In genomic region chr2:45158351-45158782, GRCm38 (mm10) we compare ENCODE assay signal across 15 mouse cellular contexts. TPM values are rescaled to one million over a fixed set of nuclear protein-coding genes. Genes with fewer than 3 reads are reported as not detected.
DNase-seq lines count a peak whose midpoint lies in the region; ATAC-seq lines count a peak whose summit lies in the region.
"Had no signal": no experiment of that assay in that cellular context is flagged by ENCODE, and none has a peak within 500 bp of the region (broad histone marks: within the 10 kb centered on the region; RNA-seq: fewer than 3 reads in every experiment).

No protein-coding gene starts in this region.

- no peaks in the 10 kb centered on the region for H3K36me3 ChIP-seq in embryonic facial prominence, embryonic 13.5 days
- H3K36me3 ChIP-seq in embryonic facial prominence, embryonic 10.5 days (replicated peaks), result no peaks in the 10 kb centered on the region
- H3K36me3 ChIP-seq in hindbrain, embryonic 10.5 days, result no peaks in the 10 kb centered on the region
- no peaks in the 10 kb centered on the region for H3K36me3 ChIP-seq in midbrain, embryonic 12.5 days
- H3K36me3 ChIP-seq: G1E; liver, embryonic 13.5 days had no signal

- no peak overlapping the region for H3K4me3 ChIP-seq in embryonic facial prominence, embryonic 13.5 days
- H3K4me3 ChIP-seq in embryonic facial prominence, embryonic 10.5 days, result no peak overlapping the region
- peak overlapping the region; percentile 20 for H3K4me3 ChIP-seq in hindbrain, embryonic 10.5 days
- H3K4me3 ChIP-seq in midbrain, embryonic 12.5 days, result peak overlapping the region; percentile 17; the same call in 1 of the 2 replicates
- H3K4me3 ChIP-seq: liver, embryonic 13.5 days had no signal

- ATAC-seq in embryonic facial prominence, embryonic 13.5 days (ENCODE audit: insufficient number of reproducible peaks, insufficient read depth, low FRiP score, low TSS enrichment, low read depth), result no peak
- peak; percentile 70 for ATAC-seq in midbrain, embryonic 12.5 days (ENCODE audit: low FRiP score, low read depth)

- no peaks in the 10 kb centered on the region for H3K9me3 ChIP-seq in embryonic facial prominence, embryonic 13.5 days
- no peaks in the 10 kb centered on the region for H3K9me3 ChIP-seq in embryonic facial prominence, embryonic 10.5 days
- no peaks in the 10 kb centered on the region for H3K9me3 ChIP-seq in hindbrain, embryonic 10.5 days
- no peaks in the 10 kb centered on the region for H3K9me3 ChIP-seq in midbrain, embryonic 12.5 days
- H3K9me3 ChIP-seq: G1E; liver, embryonic 13.5 days had no signal

- WGBS in embryonic facial prominence, embryonic 13.5 days, result 35% methylated on average over 8 of the region's 8 CpGs
- WGBS in embryonic facial prominence, embryonic 10.5 days, result 25% methylated on average over 8 of the region's 8 CpGs
- WGBS in hindbrain, embryonic 10.5 days, result 13% methylated on average over 8 of the region's 8 CpGs
- WGBS in midbrain, embryonic 12.5 days, result 6% methylated on average over 8 of the region's 8 CpGs

- H3K27ac ChIP-seq in embryonic facial prominence, embryonic 13.5 days, result no peak overlapping the region
- H3K27ac ChIP-seq in embryonic facial prominence, embryonic 10.5 days (replicated peaks), result no peak overlapping the region
- H3K27ac ChIP-seq in hindbrain, embryonic 10.5 days, result peak overlapping the region; percentile 70; the same call in 1 of the 2 replicates
- H3K27ac ChIP-seq in midbrain, embryonic 12.5 days (replicated peaks), result peak overlapping the region; percentile 52
- H3K27ac ChIP-seq: liver, embryonic 13.5 days had no signal

- no peaks in the 10 kb centered on the region for H3K4me1 ChIP-seq in embryonic facial prominence, embryonic 13.5 days
- peaks cover 20% of the 10 kb centered on the region for H3K4me1 ChIP-seq in embryonic facial prominence, embryonic 10.5 days
- H3K4me1 ChIP-seq in hindbrain, embryonic 10.5 days (replicated peaks), result peaks cover 10% of the 10 kb centered on the region
- peaks cover 15% of the 10 kb centered on the region for H3K4me1 ChIP-seq in midbrain, embryonic 12.5 days
- H3K4me1 ChIP-seq: liver, embryonic 13.5 days had no signal

- H3K27me3 ChIP-seq in embryonic facial prominence, embryonic 13.5 days, result no peaks in the 10 kb centered on the region
- 0 out of 2 replicates have a peak, but pooled peaks cover 5% of the 10 kb centered on the region for H3K27me3 ChIP-seq in embryonic facial prominence, embryonic 10.5 days (replicated peaks; ENCODE audit: low read depth, poor library complexity, severe bottlenecking)
- H3K27me3 ChIP-seq in hindbrain, embryonic 10.5 days (ENCODE audit: insufficient read depth, poor library complexity, severe bottlenecking), result no peaks in the 10 kb centered on the region
- no peaks in the 10 kb centered on the region; the same call in 1 of the 2 replicates for H3K27me3 ChIP-seq in midbrain, embryonic 12.5 days
- H3K27me3 ChIP-seq: liver, embryonic 13.5 days had no signal

- no peak overlapping the region for H3K9ac ChIP-seq in embryonic facial prominence, embryonic 13.5 days
- no peak overlapping the region for H3K9ac ChIP-seq in midbrain, embryonic 12.5 days (replicated peaks)
- H3K9ac ChIP-seq: liver, embryonic 13.5 days had no signal

- 0 out of 2 replicates have a peak overlapping the region, but pooled peaks have one; percentile 18 for H3K4me2 ChIP-seq in embryonic facial prominence, embryonic 13.5 days
- peak overlapping the region; percentile 49 for H3K4me2 ChIP-seq in midbrain, embryonic 12.5 days (replicated peaks)
- H3K4me2 ChIP-seq: liver, embryonic 13.5 days had no signal

- DNase-seq in embryonic facial prominence, embryonic 10.5 days (ENCODE audit: low spot score), result no peak
- DNase-seq in WW6 (ENCODE audit: low read depth, low spot score), result peak; percentile 57
- no peak for DNase-seq in hindbrain, embryonic 10.5 days (ENCODE audit: low spot score)
- DNase-seq in adrenal gland, adult 8-10 months, result no peak
- no peak for DNase-seq in adrenal gland, adult (ENCODE audit: inconsistent age in 2 of 2, low spot score in 1 of 2)
- DNase-seq in heart, adult 18-20 months, result no peak
- DNase-seq: heart, adult 11 months; heart, postnatal 14 days; kidney, adult 18-20 months; liver, embryonic 13.5 days; lung, postnatal 36 days; right cerebral cortex, postnatal 14 days had no signal

RNA-seq across cellular contexts. Expression of gene Zeb2, which starts 41.2 kb away (rescaled TPM):
- 85.7 and 96.4 TPM in 2 replicates for polyA plus RNA-seq in embryonic facial prominence, embryonic 13.5 days (2015; fragmentation: Nextera tagmentation; extraction: Ambion mirVana)
- polyA plus RNA-seq in embryonic facial prominence, embryonic 10.5 days (2016; fragmentation: Nextera tagmentation; extraction: Ambion mirVana), result 20.9 and 27.8 TPM in 2 replicates
- 49.3 and 54.1 TPM in 2 replicates for polyA plus RNA-seq in hindbrain, embryonic 10.5 days (2016; fragmentation: Nextera tagmentation; extraction: Ambion mirVana)
- 66.6 and 68.7 TPM in 2 replicates for polyA plus RNA-seq in midbrain, embryonic 12.5 days (2016; fragmentation: Nextera tagmentation; extraction: Ambion mirVana)
- 100 to 1,000 TPM; 131 to 156 (median 144) TPM for total RNA-seq in adrenal gland, adult 8-10 months (2022)
- total RNA-seq in heart, adult 18-20 months (2021), result 10 to 100 TPM; 34.4 to 44.2 TPM

Comparison
In these comparisons a context has a peak if more than half of its experiments do, and no peak if none do; other contexts are left out.
1. H3K27ac ChIP-seq: peak in hindbrain, embryonic 10.5 days (single experiment) and midbrain, embryonic 12.5 days (single experiment); none in embryonic facial prominence, embryonic 13.5 days (single experiment) and embryonic facial prominence, embryonic 10.5 days (single experiment).
2. H3K4me3 ChIP-seq: peak in hindbrain, embryonic 10.5 days (single experiment) and midbrain, embryonic 12.5 days (single experiment); none in embryonic facial prominence, embryonic 13.5 days (single experiment) and embryonic facial prominence, embryonic 10.5 days (single experiment).